Mouse (Mus musculus): ENCODE measurements at regions not wholly inside any gene's neighbourhood (a gene's known extent, or its start where the extent isn't known, plus 50 kb on each side); places are given as distances from the start of the nearest gene placed in this dataset.

GRCm38 (mm10) chr2:39420696-39421095 is 194.4 kb upstream of the Ppp6c start:
- no peak for TF ChIP-seq CTCF (IDR thresholded peaks at IDR 0.05)
- CTCF ChIA-PET: no interaction called here
- H3K27me3 ChIP-seq: no peaks in the 10 kb centered on the region
- POLR2A ChIA-PET: no interaction called here
- no peak for DNase-seq (ENCODE audit: low read depth, low spot score)
- ATAC-seq: no peak
- in situ Hi-C loops (cut with MboI; ENCODE audit: low pct_unique_long_range_greater_than_20kb): no loop called here

GRCm38 (mm10) chr2:39400336-39400735 is 174.1 kb upstream of the Ppp6c start:
- CTCF ChIA-PET: no interaction called here
- in situ Hi-C loops (cut with MboI; ENCODE audit: low pct_unique_long_range_greater_than_20kb): no loop called here

GRCm38 (mm10) chr2:39399523-39399922 is 173.3 kb upstream of the Ppp6c start:
- ATAC-seq (no peak), DNase-seq (ENCODE audit: low read depth, low spot score) (no peak)
- no peak for TF ChIP-seq CTCF (IDR thresholded peaks at IDR 0.05)
- POLR2A ChIA-PET: no interaction called here
- CTCF ChIA-PET: no interaction called here
- H3K27me3 ChIP-seq: no peaks in the 10 kb centered on the region
- in situ Hi-C loops (cut with MboI; ENCODE audit: low pct_unique_long_range_greater_than_20kb): no loop called here

More at GRCm38 (mm10) chr2:39400336-39400735, 174.1 kb upstream of the Ppp6c start:
- no peaks in the 10 kb centered on the region for H3K27me3 ChIP-seq
- DNase-seq (ENCODE audit: low read depth, low spot score) (no peak), ATAC-seq (no peak)
- POLR2A ChIA-PET: no interaction called here
- TF ChIP-seq CTCF (IDR thresholded peaks at IDR 0.05): no peak

- TF ChIP-seq CTCF (IDR thresholded peaks at IDR 0.05): no peak
- ATAC-seq (no peak), DNase-seq (ENCODE audit: low read depth, low spot score) (no peak)
- CTCF ChIA-PET: no interaction called here
- in situ Hi-C loops (cut with MboI; ENCODE audit: low pct_unique_long_range_greater_than_20kb): no loop called here
- H3K27me3 ChIP-seq: no peaks in the 10 kb centered on the region
- POLR2A ChIA-PET: no interaction called here
Observed at GRCm38 (mm10) chr2:39394643-39395042, 168.4 kb upstream of the Ppp6c start.

- no peak for DNase-seq (ENCODE audit: low read depth, low spot score)
- TF ChIP-seq CTCF (IDR thresholded peaks at IDR 0.05): no peak
- in situ Hi-C loops (cut with MboI; ENCODE audit: low pct_unique_long_range_greater_than_20kb): no loop called here
- H3K27me3 ChIP-seq: peaks cover 12% of the 10 kb centered on the region
- ATAC-seq: no peak
- ChIA-PET POLR2A (no interaction called here), CTCF (no interaction called here)
Observed at GRCm38 (mm10) chr2:39377264-39377663, 151.0 kb upstream of the Ppp6c start.

- DNase-seq (ENCODE audit: low read depth, low spot score): peak; percentile 73
Observed at GRCm38 (mm10) chr2:39373068-39373779, 147.0 kb upstream of the Ppp6c start.

GRCm38 (mm10) chr2:39344207-39344606 is 118.0 kb upstream of the Ppp6c start:
- POLR2A ChIA-PET: no interaction called here
- ATAC-seq: no peak
- in situ Hi-C loops (cut with MboI; ENCODE audit: low pct_unique_long_range_greater_than_20kb): no loop called here
- peaks cover 16% of the 10 kb centered on the region for H3K27me3 ChIP-seq
- no peak for DNase-seq (ENCODE audit: low read depth, low spot score)
- CTCF ChIA-PET: no interaction called here
- no peak for TF ChIP-seq CTCF (IDR thresholded peaks at IDR 0.05)

More at GRCm38 (mm10) chr2:39373068-39373779, 147.0 kb upstream of the Ppp6c start:
- ChIA-PET POLR2A (no interaction called here), CTCF (no interaction called here)
- ATAC-seq: peak; percentile 98
- in situ Hi-C loops (cut with MboI; ENCODE audit: low pct_unique_long_range_greater_than_20kb): loop anchor here (5.0 to 25.0 kb wide), 2 partner anchors 91 to 261 kb away; no protein-coding TSS in a partner anchor
- TF ChIP-seq CTCF (IDR thresholded peaks at IDR 0.05): peak; percentile 100
- H3K27me3 ChIP-seq: peaks cover 8% of the 10 kb centered on the region

- ATAC-seq (no peak), DNase-seq (ENCODE audit: low read depth, low spot score) (no peak)
- in situ Hi-C loops (cut with MboI; ENCODE audit: low pct_unique_long_range_greater_than_20kb): no loop called here
- POLR2A ChIA-PET: no interaction called here
- H3K27me3 ChIP-seq: peaks cover 19% of the 10 kb centered on the region
- no peak for TF ChIP-seq CTCF (IDR thresholded peaks at IDR 0.05)
- CTCF ChIA-PET: no interaction called here
Observed at GRCm38 (mm10) chr2:39340406-39340805, 114.2 kb upstream of the Ppp6c start.

GRCm38 (mm10) chr2:39338832-39339649 is 112.8 kb upstream of the Ppp6c start:
- no peak for DNase-seq (ENCODE audit: low read depth, low spot score)
- peaks cover 19% of the 10 kb centered on the region for H3K27me3 ChIP-seq
- no peak for ATAC-seq
- in situ Hi-C loops (cut with MboI; ENCODE audit: low pct_unique_long_range_greater_than_20kb): no loop called here
- CTCF ChIA-PET: interaction anchor here (1.2 kb wide), 1 partner anchor 11 kb away, joined by 3 read pairs; no protein-coding TSS in a partner anchor
- no peak for TF ChIP-seq CTCF (IDR thresholded peaks at IDR 0.05)
- POLR2A ChIA-PET: interaction anchor here (0.7 kb wide), 1 partner anchor 68 kb away, joined by 7 read pairs; no protein-coding TSS in a partner anchor

GRCm38 (mm10) chr2:39337524-39337923 is 111.3 kb upstream of the Ppp6c start:
- in situ Hi-C loops (cut with MboI; ENCODE audit: low pct_unique_long_range_greater_than_20kb): no loop called here
- TF ChIP-seq CTCF (IDR thresholded peaks at IDR 0.05): no peak
- CTCF ChIA-PET: interaction anchor here (0.7 to 1.3 kb wide), 2 partner anchors 21 to 89 kb away, joined by 3 read pairs; no protein-coding TSS in a partner anchor
- POLR2A ChIA-PET: no interaction called here
- DNase-seq (ENCODE audit: low read depth, low spot score): no peak
- peaks cover 19% of the 10 kb centered on the region for H3K27me3 ChIP-seq
- no peak for ATAC-seq

All from Patski (cell line).